Mouse (Mus musculus) heart, postnatal 0 days (tissue): ENCODE measurements at regions not wholly inside any gene's neighbourhood (a gene's known extent, or its start where the extent isn't known, plus 50 kb on each side); places are given as distances from the start of the nearest gene placed in this dataset.

Experiments
- CTCF ChIP-seq: IDR thresholded peaks from 2 replicates; pipeline ENCODE4 v1.5.1; 2016; ENCODE audit warnings: antibody characterized with exemption, control low read depth, low read depth
- EP300 ChIP-seq: IDR thresholded peaks from 2 replicates; pipeline ENCODE4 v1.6.1; 2016; ENCODE audit warnings: antibody characterized with exemption, low read depth

GRCm38 (mm10) chr4:140449062-140449461, 202.5 kb upstream of the Igsf21 start:
- TF ChIP-seq CTCF (no peak), EP300 (no peak)
